Mouse (Mus musculus) kidney, embryonic 14.5 days (tissue): ENCODE results near the gene Jarid2. TPM values are rescaled to one million over a fixed set of nuclear protein-coding genes. Genes with fewer than 3 reads are reported as not detected.
A peak's percentile ranks its signal among the peaks of the same experiment; 100 is the strongest.

Experiments
- ATAC-seq: fragments of 200-750 bp; cut with Nextera tagmentation; 2 replicates; pipeline ENCODE4 v1.8.0; 2017; ENCODE audit warnings: moderate number of reproducible peaks, mild to moderate bottlenecking, moderate TSS enrichment, moderate library complexity; ENCODE audit not compliant: low FRiP score, low TSS enrichment
- H3K27ac ChIP-seq: fragments of 300-500 bp; sonication (generic); 2 replicates; pipeline ENCODE4 v1.5.1; 2014; ENCODE audit warnings: low read depth, mild to moderate bottlenecking, low read length, moderate library complexity, mixed read lengths
- H3K27me3 ChIP-seq: fragments of 300-500 bp; sonication (generic); 2 replicates; pipeline ENCODE4 v1.6.1; 2014; ENCODE audit warnings: mild to moderate bottlenecking, low read length; ENCODE audit not compliant: control insufficient read depth, insufficient read depth
- H3K36me3 ChIP-seq: fragments of 300-500 bp; sonication (generic); 2 replicates; pipeline ENCODE4 v1.6.1; 2014; ENCODE audit warnings: low read length, mixed read lengths; ENCODE audit not compliant: control insufficient read depth, insufficient read depth
- H3K4me1 ChIP-seq: fragments of 300-500 bp; sonication (generic); 2 replicates; pipeline ENCODE4 v1.6.1; 2014; ENCODE audit warnings: low read length, mixed read lengths; ENCODE audit not compliant: control insufficient read depth, insufficient read depth
- H3K4me2 ChIP-seq: fragments of 300-500 bp; sonication (generic); replicated peaks from 2 replicates; pipeline ENCODE4 v1.6.1; 2014; ENCODE audit warnings: low read depth, mild to moderate bottlenecking, low read length
- H3K4me3 ChIP-seq: fragments of 300-500 bp; sonication (generic); 2 replicates; pipeline ENCODE4 v1.5.1; 2014; ENCODE audit warnings: mild to moderate bottlenecking, low read length
- H3K9ac ChIP-seq: fragments of 300-500 bp; sonication (generic); 2 replicates; pipeline ENCODE4 v1.6.1; 2014; ENCODE audit warnings: low read depth, mild to moderate bottlenecking, low read length, moderate library complexity
- H3K9me3 ChIP-seq: fragments of 300-500 bp; sonication (generic); 2 replicates; pipeline ENCODE4 v1.6.1; 2016; ENCODE audit warnings: low read length; ENCODE audit not compliant: control insufficient read depth
- WGBS: fragments of 180-500 bp; shearing (Covaris S2); extraction: QIAGEN DNeasy Blood & Tissue Kit; methylation state at CpG from one replicate; pipeline ENCODE4 v1.1.7; 2014; 5-methylcytosine and 5-hydroxymethylcytosine counted together
- polyA plus RNA-seq: library from polyadenylated mRNA; unstranded; fragments of >200 nt; fragmentation: Nextera tagmentation; extraction: Ambion mirVana; gene quantifications from 2 replicates; pipeline ENCODE4 v1.2.1, GENCODE M21; 2014

Jarid2 gene
- polyA plus RNA-seq = 27.4 and 28.1 TPM in 2 replicates

- peak within 1 kb of the TSS; percentile 94 for H3K9ac ChIP-seq
- no peaks in the 10 kb centered on the region for H3K27me3 ChIP-seq
- peak within 1 kb of the TSS; percentile 84 for H3K27ac ChIP-seq
- peak; percentile 3; the same call in 1 of the 2 replicates for ATAC-seq
- H3K4me3 ChIP-seq = peak within 1 kb of the TSS; percentile 60
- H3K36me3 ChIP-seq = no peaks in the 10 kb centered on the region
- H3K4me2 ChIP-seq = peak within 1 kb of the TSS; percentile 94
- H3K9me3 ChIP-seq = no peaks in the 10 kb centered on the region
- peaks cover 11% of the 10 kb centered on the region; the same call in 1 of the 2 replicates for H3K4me1 ChIP-seq
- 1% methylated on average over 31 of the region's 31 CpGs for WGBS
Observed at GRCm38 (mm10) chr13:44729424-44729971, at the start of gene Jarid2. Gene Jarid2 (plus strand): TSS chr13:44729474.

- Histone ChIP-seq H3K9ac (no peak overlapping the region), H3K9me3 (no peaks in the 10 kb centered on the region), H3K4me1 (no peaks in the 10 kb centered on the region), H3K4me3 (no peak overlapping the region), H3K27ac (no peak overlapping the region), H3K27me3 (no peaks in the 10 kb centered on the region), H3K36me3 (no peaks in the 10 kb centered on the region), H3K4me2 (no peak overlapping the region)
- 89% methylated on average over 7 of the region's 7 CpGs for WGBS
- ATAC-seq = no peak
Observed at GRCm38 (mm10) chr13:44681051-44681450, 48.2 kb upstream of the Jarid2 start.

- Histone ChIP-seq H3K9me3 (no peaks in the 10 kb centered on the region), H3K27me3 (no peaks in the 10 kb centered on the region), H3K4me3 (no peak overlapping the region), H3K27ac (no peak overlapping the region), H3K9ac (no peak overlapping the region), H3K36me3 (no peaks in the 10 kb centered on the region), H3K4me2 (no peak overlapping the region), H3K4me1 (no peaks in the 10 kb centered on the region)
- no peak for ATAC-seq
- 62% methylated on average over 3 of the region's 3 CpGs for WGBS
Observed at GRCm38 (mm10) chr13:44688140-44688539, 41.1 kb upstream of the Jarid2 start.

- H3K4me2 ChIP-seq = no peak overlapping the region
- ATAC-seq = no peak
Observed at GRCm38 (mm10) chr13:44697628-44698027, 31.6 kb upstream of the Jarid2 start.

GRCm38 (mm10) chr13:44704036-44704801 lies 25.1 kb upstream of the Jarid2 start:
- no peak overlapping the region for H3K9ac ChIP-seq
- WGBS = 83% methylated on average over 15 of the region's 15 CpGs
- H3K4me1 ChIP-seq = no peaks in the 10 kb centered on the region
- H3K9me3 ChIP-seq = no peaks in the 10 kb centered on the region
- no peak overlapping the region for H3K4me3 ChIP-seq
- H3K36me3 ChIP-seq = no peaks in the 10 kb centered on the region
- no peak for ATAC-seq
- H3K27ac ChIP-seq = no peak overlapping the region
- H3K4me2 ChIP-seq = no peak overlapping the region
- no peaks in the 10 kb centered on the region for H3K27me3 ChIP-seq

More at GRCm38 (mm10) chr13:44697628-44698027, 31.6 kb upstream of the Jarid2 start:
- 89% methylated on average over 10 of the region's 10 CpGs for WGBS
- no peak overlapping the region for H3K4me3 ChIP-seq
- H3K4me1 ChIP-seq = no peaks in the 10 kb centered on the region
- H3K9me3 ChIP-seq = no peaks in the 10 kb centered on the region
- no peak overlapping the region for H3K9ac ChIP-seq
- no peak overlapping the region for H3K27ac ChIP-seq
- H3K36me3 ChIP-seq = no peaks in the 10 kb centered on the region
- no peaks in the 10 kb centered on the region for H3K27me3 ChIP-seq

- no peaks in the 10 kb centered on the region for H3K9me3 ChIP-seq
- H3K9ac ChIP-seq = no peak overlapping the region
- no peak overlapping the region for H3K27ac ChIP-seq
- no peak overlapping the region for H3K4me2 ChIP-seq
- no peaks in the 10 kb centered on the region for H3K4me1 ChIP-seq
- H3K4me3 ChIP-seq = no peak overlapping the region
- H3K27me3 ChIP-seq = no peaks in the 10 kb centered on the region
- no peak for ATAC-seq
- 49% methylated on average over 14 of the region's 14 CpGs for WGBS
- no peaks in the 10 kb centered on the region for H3K36me3 ChIP-seq
Observed at GRCm38 (mm10) chr13:44705031-44705742, 24.1 kb upstream of the Jarid2 start.

- no peak overlapping the region for H3K9ac ChIP-seq
- H3K27ac ChIP-seq = no peak overlapping the region
- WGBS = 34% methylated on average over 7 of the region's 7 CpGs
- no peaks in the 10 kb centered on the region for H3K9me3 ChIP-seq
- no peaks in the 10 kb centered on the region for H3K36me3 ChIP-seq
- no peak overlapping the region for H3K4me3 ChIP-seq
- no peaks in the 10 kb centered on the region for H3K4me1 ChIP-seq
- ATAC-seq = no peak
- no peaks in the 10 kb centered on the region for H3K27me3 ChIP-seq
- H3K4me2 ChIP-seq = no peak overlapping the region
Observed at GRCm38 (mm10) chr13:44705743-44706044, 23.6 kb upstream of the Jarid2 start.

- Histone ChIP-seq H3K4me3 (no peak overlapping the region), H3K4me1 (no peaks in the 10 kb centered on the region), H3K4me2 (no peak overlapping the region), H3K36me3 (no peaks in the 10 kb centered on the region), H3K27me3 (no peaks in the 10 kb centered on the region), H3K9ac (no peak overlapping the region), H3K9me3 (no peaks in the 10 kb centered on the region), H3K27ac (no peak overlapping the region)
- WGBS = 73% methylated on average over 10 of the region's 10 CpGs
- no peak for ATAC-seq
Observed at GRCm38 (mm10) chr13:44706206-44706915, 22.9 kb upstream of the Jarid2 start.
